Mouse (Mus musculus) testis, adult 2 months (tissue): Measurements from ENCODE around the gene Brap.

Experiments
- CTCF ChIP-seq: fragments of 200-500 bp; IDR thresholded peaks from 2 replicates; pipeline ENCODE4 v1.5.1; 2012; ENCODE audit warnings: low read depth, mild to moderate bottlenecking, inconsistent platforms, low read length, moderate library complexity; ENCODE audit not compliant: control insufficient read depth, insufficient read depth, insufficient replicate concordance
- POLR2A ChIP-seq: fragments of 200-500 bp; IDR thresholded peaks from 2 replicates; pipeline ENCODE4 v1.6.1; 2012; ENCODE audit warnings: low read depth, mild to moderate bottlenecking, inconsistent platforms, low read length, moderate library complexity; ENCODE audit not compliant: control insufficient read depth

DNA sequence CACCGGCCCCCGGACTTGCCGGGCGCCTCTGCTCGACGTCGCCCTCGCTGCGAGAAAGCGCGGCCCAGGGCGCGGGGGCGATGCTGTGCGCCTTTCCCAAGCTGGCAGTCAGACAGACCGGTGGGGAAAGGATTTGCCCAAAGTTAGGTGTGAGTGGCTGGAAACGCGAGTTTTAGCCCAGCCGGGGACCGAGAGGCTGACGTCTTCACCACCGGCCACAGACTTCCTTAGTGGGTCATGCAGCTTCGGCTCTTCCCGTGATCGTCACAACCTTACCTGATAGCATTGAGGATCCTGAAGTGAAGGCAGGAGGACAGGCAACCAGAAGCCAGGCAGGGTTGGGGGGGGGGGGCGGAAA, 513 bp downstream of the Brap start:
- no peak for TF ChIP-seq CTCF
- TF ChIP-seq POLR2A: no peak
